Mouse (Mus musculus): ENCODE data around the gene Fras1.

Gene Fras1

DNA sequence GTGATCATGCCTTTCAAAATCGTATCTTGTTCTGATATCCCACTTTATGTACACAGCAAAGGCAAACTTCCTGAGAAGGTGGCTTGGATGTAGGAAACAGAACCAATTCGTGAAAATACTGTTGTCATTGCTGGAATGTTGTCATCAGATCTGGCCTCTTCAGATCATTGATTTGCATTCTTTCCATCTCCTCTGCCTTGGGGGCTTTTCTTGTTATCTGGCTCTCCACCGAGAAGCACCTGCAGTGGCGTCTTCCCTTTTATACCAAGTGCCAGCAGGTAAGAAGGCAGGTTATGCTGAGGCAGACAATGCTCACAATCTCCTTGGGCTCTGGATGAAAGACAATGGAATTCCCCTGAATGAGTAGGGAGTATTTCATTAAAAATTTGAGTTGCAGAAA is 108.3 kb downstream of the Fras1 start:
- no peak for DNase-seq (ENCODE audit: low read depth)

DNA sequence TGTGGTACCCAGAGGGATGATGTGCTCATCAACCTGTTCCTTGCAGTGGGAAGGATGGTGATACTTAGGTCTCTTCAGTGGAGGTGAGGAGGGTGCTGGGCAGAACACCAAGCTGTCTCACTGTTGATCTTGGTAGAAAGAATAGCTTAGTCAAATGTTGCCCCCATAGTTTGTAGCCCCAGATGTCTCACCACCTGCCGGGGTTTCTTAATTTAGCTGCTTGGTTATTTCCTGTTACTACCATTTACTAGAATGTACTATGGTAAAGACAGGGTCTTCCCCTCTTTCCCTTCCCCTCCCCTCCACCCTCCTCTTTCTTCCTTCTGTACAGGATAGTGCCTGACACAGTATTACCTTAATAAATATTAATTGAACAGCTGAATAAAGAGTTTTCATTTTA is 118.7 kb downstream of the Fras1 start:
- DNase-seq (ENCODE audit: low read depth) = no peak

DNA sequence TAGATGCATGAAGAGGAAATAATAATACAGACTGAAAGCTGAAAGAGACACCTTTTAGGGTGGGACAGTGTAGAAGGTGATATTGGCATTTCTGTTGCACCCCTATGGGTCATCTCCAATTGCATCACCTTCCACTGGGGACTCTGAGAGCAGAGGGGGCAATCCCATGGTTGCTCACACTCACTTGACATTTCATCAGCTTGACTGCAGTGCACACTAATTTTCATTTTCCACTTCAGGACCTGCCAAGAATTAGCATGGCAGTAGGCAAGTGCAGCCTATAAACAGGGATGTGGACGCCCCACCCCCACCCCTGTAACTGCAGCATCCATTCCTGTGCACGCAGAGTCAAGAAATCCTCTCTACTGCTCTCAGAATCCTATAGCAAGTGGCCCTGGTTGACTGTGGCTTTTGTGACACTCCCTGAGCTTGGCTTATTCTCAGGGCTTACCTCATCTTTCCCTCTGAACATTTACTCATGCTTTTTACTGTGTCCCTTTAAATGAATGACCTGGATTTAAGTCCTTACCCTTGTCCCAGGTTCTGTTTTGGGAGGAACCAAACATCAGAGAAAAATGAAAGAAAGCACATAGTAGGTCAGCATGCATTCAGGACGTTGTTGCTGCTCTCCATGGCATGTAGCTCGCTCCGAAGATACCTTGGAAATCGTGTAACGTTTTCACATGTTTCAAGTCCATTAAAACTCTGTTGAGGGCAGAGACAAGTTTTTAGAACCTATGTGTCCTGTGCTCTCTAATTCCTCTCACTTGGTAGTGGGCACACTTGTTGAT is 120.9 kb downstream of the Fras1 start:
- no peak for DNase-seq (ENCODE audit: low read depth)

DNA sequence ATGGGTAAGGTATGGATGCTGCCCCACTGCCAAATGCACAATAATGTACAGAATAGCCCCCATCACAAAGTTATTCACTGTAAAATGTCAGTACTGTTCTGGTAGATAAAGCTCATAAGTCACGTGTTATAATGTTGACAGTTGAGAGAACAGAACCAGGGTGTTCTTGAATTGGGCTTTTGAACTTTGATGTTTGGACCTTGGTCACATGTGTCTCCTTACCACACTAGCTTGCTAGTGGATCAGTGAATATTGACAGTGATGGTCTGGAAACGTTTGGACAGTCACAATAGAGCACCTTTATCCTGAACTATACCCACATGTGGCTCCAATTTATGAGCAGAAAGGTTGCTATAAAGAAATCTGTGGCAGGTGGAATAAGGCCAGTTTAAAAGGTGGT is 124.3 kb downstream of the Fras1 start:
- DNase-seq (ENCODE audit: low read depth) = no peak

DNA sequence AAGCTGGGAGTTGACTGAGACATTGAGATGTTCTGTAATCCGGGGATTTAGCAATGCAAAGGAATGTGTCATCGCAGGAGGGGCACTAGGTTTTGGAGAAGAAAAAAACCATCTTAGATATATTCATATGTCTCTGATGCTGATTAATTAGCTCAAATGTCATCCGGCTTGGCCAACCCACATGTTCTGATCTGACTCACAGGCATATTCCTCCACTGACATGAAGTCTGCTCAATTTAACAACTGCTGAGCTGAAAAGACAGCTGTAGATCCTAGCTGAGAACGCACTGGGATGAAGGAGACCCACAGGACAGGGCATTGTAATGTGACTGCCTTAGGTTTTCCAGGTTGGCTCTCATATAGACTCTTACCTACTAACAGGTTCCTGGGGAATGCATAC is 128.0 kb downstream of the Fras1 start:
- no peak for DNase-seq (ENCODE audit: low read depth)

DNA sequence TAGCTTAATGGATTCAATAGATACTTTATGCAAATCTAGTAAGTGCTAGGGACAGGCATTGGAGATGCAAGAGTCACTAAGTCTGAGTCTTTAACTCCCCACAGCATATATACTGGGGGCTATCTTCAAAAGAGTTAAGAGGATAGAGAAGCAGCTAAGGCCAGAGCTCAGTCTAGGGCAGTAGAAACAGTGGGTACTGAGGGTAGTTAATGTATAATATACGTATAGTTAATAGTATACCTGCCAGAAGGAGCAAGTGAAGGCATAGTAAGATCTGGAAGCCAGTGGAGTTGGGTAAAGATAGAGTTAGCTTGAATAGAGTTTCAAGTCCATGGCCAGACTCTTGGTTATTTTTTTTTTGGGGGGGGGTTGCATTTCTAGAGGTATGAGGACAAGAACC is 128.6 kb downstream of the Fras1 start:
- no peak for DNase-seq (ENCODE audit: low read depth)

DNA sequence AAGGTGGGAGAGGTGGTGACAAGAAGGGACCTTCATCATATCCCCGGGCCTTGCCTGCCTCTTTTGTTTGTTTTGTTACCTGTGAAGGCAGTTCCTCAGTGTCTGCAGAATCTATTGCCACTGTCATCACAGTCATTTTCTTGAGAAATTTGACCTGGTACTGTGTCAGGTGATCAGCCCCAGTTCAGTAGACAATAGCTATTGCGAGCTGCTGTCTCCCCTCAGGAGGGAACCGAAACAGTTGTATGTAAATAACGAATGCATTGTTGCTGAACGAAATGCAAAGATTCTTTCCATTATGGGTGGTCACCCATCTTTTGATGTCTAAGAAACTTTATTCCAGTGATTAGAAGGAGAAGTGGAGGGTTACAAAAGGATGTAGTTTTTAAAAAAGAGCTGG is 137.2 kb downstream of the Fras1 start:
- DNase-seq (ENCODE audit: low read depth) = no peak

DNA sequence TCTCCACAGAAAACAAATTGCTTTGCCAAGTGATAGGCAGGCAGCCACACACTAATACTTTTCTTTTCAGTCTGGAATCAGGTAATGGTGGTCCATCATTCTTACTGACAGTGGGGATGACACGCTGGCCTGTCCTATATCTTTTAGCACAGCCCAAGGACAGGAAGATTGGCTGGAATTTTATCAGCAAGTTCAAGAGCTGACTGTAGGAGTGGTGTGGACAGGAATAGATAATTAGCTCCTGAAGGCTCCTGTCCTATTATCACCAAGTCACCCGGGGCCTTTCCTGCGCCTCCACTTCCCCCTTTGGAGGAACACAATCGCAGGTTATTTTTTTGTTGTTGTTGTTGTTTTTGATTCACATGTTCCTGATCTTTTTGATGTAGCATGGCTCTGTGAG is 139.6 kb downstream of the Fras1 start:
- DNase-seq (ENCODE audit: low read depth) = no peak

DNA sequence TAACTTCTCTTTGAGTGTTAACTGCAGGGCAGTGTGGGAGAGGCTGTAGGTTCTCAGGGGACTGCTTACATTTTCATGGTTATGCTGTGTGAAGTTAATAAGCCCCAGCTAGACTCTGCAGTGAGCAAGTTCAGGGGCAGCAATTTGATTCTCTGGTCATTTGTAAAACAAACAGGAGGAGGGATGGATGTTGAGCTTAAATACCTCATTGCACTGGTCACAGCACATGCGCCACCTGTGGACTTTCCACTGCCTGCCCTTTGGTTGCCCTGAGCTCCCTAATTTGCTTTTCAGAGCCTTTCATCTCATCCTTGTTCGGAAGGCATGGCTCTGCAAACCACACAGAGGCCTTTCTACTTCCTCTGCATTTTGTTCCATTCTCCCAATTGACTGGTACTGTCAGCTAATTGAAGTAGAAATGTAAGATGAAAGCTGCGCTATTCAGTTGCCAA is 142.1 kb downstream of the Fras1 start:
- no peak for DNase-seq (ENCODE audit: low read depth)

DNA sequence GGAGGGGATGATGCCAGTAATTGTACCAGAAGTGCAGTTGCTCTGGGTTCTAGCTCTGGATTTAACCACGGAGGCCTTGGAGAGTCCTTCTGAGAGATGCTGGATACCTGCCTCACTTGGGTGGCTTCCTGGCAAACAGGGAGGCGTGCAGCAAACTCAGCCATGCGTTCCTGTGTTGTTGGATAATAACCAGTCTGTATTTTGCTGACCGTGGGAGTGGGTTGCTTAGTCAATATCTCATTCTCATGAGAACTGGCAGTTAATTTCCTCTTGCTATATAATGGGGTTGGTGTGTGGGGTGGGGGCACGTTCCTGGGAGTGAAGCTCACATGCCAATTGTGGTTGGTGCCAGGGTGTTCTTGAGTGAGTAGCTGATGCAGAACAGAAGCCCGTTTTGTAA is 142.6 kb downstream of the Fras1 start:
- DNase-seq (ENCODE audit: low read depth) = no peak

DNA sequence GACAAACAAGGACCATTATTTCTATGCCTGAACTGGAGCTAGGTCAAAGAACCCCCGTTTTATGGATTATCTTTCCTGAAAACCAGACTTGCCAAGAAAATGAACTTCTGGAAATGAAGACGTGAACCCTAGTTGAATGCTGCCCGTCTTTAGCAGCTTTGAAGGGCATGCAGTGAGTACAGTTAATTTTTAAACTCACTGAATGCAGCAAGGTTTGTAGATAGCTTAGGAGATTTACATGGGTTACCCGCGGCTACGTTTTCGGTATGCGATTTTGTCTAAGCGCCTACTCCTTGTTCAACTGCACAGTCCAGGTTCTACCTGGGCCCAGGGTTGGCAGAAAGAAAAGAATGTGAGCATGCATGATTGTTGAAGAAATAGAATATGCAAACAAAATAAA is 147.8 kb downstream of the Fras1 start:
- no peak for DNase-seq (ENCODE audit: low read depth)

DNA sequence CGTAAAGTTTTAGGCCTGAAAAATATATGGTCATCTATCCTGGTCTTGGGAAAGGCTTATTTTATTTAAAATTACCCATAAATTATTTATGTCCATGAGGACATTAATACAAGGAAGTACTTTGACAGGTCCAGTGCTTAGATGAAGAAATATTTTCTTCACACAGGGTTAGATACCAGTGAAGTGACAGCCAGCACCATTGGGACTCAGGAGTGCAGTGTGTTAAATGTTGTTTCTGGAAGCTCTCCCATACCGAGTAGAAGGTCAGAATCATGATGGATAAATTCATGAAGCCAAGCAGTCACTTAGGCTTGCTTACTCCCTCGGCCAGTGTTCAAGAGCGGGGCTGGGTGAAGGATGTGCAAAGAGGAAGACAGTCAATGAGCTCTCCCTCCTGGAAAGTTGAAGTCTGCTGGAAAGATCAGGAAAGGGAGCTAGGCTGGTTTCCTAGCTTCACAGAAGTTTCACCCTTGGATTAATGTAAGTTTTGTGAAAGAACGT is 149.2 kb downstream of the Fras1 start:
- DNase-seq (ENCODE audit: low read depth) = no peak

DNA sequence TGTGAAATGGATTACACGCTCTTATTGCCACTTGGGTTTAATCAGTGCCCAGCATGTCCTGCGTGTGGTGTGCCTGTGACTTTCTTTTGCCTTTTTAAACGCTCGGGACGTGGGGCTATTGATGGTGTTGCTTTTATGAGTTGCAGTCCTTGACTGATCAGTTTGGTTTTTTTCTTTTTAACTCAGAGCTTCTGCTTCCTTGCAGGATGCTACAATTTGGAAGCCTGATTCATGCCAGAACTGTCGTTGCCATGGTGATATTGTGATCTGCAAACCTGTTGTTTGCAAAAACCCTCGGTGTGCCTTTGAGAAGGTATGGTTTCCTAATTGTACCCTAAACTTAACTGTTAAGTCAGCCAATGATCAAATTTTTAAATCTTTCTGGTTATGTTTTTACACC is 154.5 kb downstream of the Fras1 start:
- DNase-seq (ENCODE audit: low read depth) = no peak

DNA sequence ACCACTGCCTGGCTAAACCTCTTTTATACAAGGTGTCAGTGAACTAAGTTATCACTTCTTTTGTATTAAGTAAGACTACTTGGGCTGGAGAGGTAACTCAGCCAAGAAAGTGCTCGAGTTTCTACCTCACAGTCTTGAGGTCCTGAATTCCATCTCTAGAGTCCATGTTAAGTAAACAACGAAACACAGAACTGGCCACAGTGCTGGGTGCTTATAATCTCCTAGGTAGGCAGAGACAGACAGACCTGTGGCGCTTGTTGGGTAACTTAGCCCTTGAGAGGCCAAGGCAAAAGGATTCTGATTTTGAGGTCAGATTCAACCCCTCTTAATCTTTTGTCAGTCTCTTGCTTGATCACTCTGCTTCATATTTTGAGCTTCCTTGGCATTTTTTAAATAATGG is 156.8 kb downstream of the Fras1 start:
- no peak for DNase-seq (ENCODE audit: low read depth)

DNA sequence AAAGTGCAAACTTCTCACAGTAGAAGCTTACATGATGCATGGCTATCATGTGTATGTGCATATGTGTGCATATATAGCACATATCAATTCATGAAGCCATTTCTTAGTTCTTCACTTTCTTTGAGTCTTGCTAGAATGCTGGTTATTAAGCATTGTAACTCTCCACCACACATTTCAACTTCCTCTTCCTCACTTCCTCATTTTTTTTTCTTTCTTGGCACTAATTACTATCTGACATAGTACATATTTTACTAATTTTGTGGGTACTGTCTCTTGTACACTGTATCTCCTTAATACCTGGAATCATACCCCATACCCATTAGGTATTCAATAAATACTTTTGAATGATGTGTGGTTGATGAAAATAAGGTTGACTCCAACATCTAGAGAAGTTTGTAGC is 158.2 kb downstream of the Fras1 start:
- no peak for DNase-seq (ENCODE audit: low read depth)

DNA sequence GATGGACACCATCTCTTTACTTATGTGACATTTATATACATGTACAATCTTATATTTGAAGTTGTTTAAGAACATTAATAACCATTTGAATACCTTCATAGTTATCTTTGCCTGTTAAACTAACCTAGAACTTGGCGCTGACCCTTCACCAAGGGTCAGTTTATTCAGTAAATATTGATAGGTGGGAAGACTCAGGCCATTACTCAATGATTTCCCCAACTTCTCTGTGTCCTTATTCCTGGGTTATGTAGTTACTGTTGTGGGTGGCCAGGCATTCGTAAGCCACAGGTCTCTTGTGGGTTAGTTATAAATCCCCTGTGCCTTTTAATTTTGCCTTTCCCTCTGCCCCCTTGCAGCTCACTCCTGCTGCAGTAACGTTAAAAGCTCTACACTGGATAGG is 162.8 kb downstream of the Fras1 start:
- no peak for DNase-seq (ENCODE audit: low read depth)

DNA sequence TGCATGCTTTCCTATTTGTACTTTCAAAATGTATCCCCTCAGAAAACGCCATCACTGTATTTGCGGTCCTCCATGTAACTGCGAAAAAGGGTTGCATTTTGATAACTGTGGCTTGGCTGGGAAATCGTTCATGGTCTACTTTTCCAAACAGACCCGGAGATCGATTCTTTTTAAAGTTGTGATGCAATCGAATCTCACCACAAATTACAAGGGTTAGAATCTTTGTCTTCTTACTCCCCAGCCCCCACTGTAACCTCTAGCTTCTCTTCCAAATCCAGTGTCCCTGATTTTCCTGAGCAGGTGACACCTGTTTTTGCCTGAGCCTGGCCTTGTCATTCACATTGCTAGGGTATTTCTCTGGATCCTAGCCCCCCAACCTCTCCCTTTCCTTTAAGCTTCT is 163.2 kb downstream of the Fras1 start:
- no peak for DNase-seq (ENCODE audit: low read depth)

DNA sequence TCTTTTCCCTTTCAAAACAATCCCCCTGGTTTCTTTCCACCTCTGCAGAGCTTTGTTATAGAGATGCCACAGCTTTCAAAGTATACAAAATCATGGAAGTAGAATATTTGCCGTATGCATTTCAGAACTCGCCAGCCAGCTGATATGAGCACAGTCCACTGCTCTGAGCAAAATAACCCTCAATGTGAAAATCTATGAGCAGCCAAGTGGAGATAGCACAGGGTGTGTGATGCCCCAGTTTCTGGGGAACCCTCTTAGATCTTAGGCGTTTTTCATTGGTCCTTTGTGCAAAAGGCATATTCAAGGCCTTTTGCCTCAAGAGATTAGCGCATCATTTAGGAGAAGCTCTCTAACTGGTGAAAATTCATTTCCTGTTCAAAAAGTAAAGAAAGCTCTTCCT is 170.4 kb downstream of the Fras1 start:
- DNase-seq (ENCODE audit: low read depth) = no peak

DNA sequence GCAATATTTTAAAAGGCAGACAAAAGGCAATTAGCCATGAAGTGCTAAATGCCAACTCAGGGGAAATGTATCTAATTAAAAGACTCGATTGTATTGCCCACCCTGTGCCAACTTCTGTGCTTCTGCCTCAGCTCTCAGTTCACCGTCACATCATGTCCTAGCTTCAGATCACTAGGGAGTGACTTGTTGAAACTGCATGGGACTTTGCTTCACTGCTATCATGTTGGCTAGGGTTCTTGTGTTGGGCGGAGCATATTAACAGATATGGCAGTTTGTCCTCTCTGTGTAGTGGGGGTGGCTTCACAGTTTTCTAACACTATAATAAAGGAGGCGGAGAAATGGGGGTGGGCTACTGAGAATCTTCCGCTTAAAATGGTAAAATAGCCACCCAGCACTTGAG is 172.2 kb downstream of the Fras1 start:
- DNase-seq (ENCODE audit: low read depth) = no peak

DNA sequence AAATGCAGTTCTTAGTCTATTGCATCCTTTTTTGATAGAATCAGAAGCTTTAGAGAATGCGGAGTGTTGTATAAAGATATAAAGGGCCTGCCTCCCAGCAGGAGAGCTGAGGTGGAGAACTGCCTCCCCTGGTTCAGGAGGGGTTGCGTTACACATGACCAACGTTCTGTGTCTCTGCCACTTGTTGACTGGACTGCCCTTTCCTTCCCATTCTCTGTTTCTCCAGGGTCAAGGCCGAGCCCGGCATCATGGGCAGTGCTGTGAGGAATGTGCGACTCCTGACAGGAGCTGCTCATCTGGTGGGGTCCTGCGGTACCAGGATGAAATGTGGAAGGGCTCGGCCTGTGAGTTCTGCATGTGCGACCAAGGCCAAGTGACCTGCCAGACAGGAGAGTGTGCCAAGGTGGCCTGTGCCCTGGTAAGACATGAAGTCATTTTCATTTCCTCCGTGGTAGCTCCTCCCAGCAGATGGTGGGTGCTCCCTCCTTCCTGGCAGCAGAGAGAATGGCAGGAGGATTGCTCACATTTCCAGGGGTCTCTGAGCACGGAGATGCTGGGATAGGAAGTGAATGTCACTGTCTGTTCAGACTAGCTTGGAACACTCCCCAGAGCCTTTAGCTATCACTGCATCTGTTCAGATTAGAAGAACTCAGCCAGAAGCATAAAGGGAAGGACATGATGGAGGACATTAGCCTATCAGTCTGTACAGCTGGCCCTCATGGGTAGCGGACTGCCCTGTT is 181.4 kb downstream of the Fras1 start:
- DNase-seq (ENCODE audit: low read depth) = no peak

DNA sequence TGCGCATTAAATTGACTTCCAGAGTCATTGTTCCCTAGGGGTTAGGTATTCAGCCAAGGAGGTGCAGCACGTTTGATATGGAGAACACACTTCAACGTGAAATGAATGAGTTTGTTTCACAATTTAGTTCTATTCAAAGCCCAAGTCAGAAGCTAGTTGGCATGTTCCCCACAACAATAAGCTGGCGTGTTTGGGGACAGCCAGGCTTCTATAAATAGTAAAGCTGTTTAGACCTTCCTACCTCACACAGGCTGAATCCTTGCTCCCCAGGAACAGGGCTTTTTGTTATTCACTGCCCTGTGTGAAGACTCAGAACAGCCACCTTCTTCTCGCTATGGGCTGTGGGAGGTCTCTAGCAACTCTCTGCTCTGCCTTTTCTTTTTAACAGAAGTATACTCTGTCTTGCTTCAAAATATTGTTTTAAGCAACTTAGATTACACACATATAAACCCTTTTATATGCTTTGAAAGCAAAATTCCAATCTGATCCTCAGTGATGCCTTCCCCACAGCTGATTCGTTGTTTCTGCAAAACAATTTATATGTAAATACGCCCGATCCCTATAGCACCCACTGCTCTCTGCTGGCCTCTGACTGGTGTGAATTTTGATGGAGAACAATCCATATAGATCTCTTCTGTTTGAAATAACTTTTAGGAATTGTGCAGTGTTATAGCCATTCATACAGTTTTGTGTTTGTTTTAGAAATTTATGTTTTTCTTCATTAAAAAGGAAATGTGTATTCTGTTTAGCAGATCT is 184.5 kb downstream of the Fras1 start:
- DNase-seq (ENCODE audit: low read depth) = no peak

DNA sequence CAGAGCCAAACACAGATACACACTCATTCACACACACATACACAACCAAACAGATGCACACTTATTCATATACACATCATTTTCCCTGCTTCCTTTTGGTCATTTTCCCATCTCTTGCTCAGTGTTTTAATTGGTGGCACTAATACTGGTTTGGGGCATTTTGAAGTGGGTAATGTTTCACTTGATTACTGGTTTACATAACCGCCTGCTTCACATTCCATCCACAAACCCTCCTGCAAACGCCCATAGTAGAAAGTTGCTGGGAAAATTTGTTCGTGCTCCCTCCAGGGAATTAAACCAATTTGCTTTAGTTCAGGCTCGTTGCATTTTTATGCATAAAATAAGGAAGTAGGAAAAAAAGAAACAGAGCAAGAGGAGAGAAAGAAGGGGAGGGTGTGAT is 200.8 kb downstream of the Fras1 start:
- DNase-seq (ENCODE audit: low read depth) = no peak

DNA sequence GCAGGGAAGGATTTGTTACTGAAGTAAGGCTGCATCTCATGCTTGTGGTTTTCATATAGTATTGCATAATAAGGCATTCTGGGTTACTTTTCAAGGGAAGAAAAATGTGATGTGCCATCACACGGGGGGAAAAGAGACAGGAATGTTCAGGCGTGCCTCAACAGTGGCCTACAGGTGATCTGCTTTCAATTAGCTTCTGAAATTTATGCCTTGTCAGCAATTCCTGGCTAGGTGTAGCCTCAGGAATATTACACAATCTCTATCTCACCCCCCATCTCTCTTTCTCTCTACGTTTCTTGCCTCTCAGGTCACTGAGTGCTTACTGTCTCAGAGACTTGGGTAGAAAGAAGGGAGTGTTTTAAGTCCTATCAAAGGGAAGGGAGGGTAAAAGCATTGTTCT is 204.9 kb downstream of the Fras1 start:
- DNase-seq (ENCODE audit: low read depth) = no peak

All from c-Kit-positive CD71-negative TER-119-negative erythroid progenitor cells, embryonic 14.5 days (primary cell).